Mouse (Mus musculus) kidney, embryonic 16.5 days (tissue): ENCODE results near the gene Rbm19. TPM values are rescaled to one million over a fixed set of nuclear protein-coding genes. Genes with fewer than 3 reads are reported as not detected.
A peak's percentile ranks its signal among the peaks of the same experiment; 100 is the strongest.

Experiments used
- ATAC-seq: fragments of 200-750 bp; cut with Nextera tagmentation; 2 replicates; pipeline ENCODE4 v1.8.0; 2017; ENCODE audit warnings: moderate TSS enrichment; ENCODE audit not compliant: low FRiP score, low TSS enrichment
- H3K27ac ChIP-seq: fragments of 300-500 bp; sonication (generic); 2 replicates; pipeline ENCODE4 v1.5.1; 2014; ENCODE audit warnings: low read length
- H3K27me3 ChIP-seq: fragments of 300-500 bp; sonication (generic); 2 replicates; pipeline ENCODE4 v1.6.1; 2014; ENCODE audit warnings: low read length, control low read depth, mixed read lengths; ENCODE audit not compliant: insufficient read depth
- H3K36me3 ChIP-seq: fragments of 300-500 bp; sonication (generic); 2 replicates; pipeline ENCODE4 v1.6.1; 2014; ENCODE audit warnings: low read length, control low read depth, mixed read lengths; ENCODE audit not compliant: insufficient read depth
- H3K4me1 ChIP-seq: fragments of 300-500 bp; sonication (generic); 2 replicates; pipeline ENCODE4 v1.6.1; 2014; ENCODE audit warnings: low read length, control low read depth, mixed read lengths; ENCODE audit not compliant: insufficient read depth
- H3K4me2 ChIP-seq: fragments of 300-500 bp; sonication (generic); replicated peaks from 2 replicates; pipeline ENCODE4 v1.6.1; 2014; ENCODE audit warnings: low read depth, low read length
- H3K4me3 ChIP-seq: fragments of 300-500 bp; sonication (generic); 2 replicates; pipeline ENCODE4 v1.5.1; 2014; ENCODE audit warnings: mild to moderate bottlenecking, low read length
- H3K9ac ChIP-seq: fragments of 300-500 bp; sonication (generic); replicated peaks from 2 replicates; pipeline ENCODE4 v1.6.1; 2014; ENCODE audit warnings: low read length
- H3K9me3 ChIP-seq: fragments of 300-500 bp; sonication (generic); 2 replicates; pipeline ENCODE4 v1.6.1; 2016; ENCODE audit warnings: low read length, control low read depth
- WGBS: fragments of 180-500 bp; shearing (Covaris S2); extraction: QIAGEN DNeasy Blood & Tissue Kit; methylation state at CpG from one replicate; pipeline ENCODE4 v1.1.7; 2014; 5-methylcytosine and 5-hydroxymethylcytosine counted together
- polyA plus RNA-seq: library from polyadenylated mRNA; unstranded; fragments of >200 nt; fragmentation: Nextera tagmentation; extraction: Ambion mirVana; gene quantifications from 2 replicates; pipeline ENCODE4 v1.2.1, GENCODE M21; 2015

The Rbm19 gene
- polyA plus RNA-seq, 1 experiment from 2014 or later: 26.0 TPM

DNA sequence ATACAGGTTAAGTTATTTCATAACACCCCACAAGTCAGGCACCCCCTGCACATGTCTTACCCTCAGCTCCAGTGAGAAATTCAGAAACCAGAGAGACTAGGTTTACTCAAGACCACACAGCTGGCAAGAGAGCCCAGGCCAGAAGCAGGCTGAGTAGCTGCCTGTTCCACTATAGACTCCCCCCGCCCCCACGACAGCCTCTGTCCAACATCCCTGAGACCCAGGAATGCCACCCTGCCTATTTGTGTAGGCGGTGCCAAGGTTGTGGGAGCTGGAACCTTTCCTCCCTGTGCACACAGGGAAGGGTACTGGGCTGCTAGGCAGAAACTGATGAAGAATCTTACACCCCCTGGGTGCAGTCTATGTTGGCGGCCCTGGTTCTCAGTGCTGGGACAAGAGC is 91.2 kb downstream of the Rbm19 start:
- no peak overlapping the region for H3K4me3 ChIP-seq
- no peak for ATAC-seq
- peaks cover 11% of the 10 kb centered on the region; the same call in 1 of the 2 replicates for H3K4me1 ChIP-seq
- H3K9me3 ChIP-seq: no peaks in the 10 kb centered on the region
- H3K27ac ChIP-seq: no peak overlapping the region
- 62% methylated on average over 4 of the region's 4 CpGs for WGBS
- H3K36me3 ChIP-seq: no peaks in the 10 kb centered on the region
- H3K27me3 ChIP-seq: peaks cover 9% of the 10 kb centered on the region; the same call in 1 of the 2 replicates
- no peak overlapping the region for H3K4me2 ChIP-seq
- H3K9ac ChIP-seq: no peak overlapping the region

DNA sequence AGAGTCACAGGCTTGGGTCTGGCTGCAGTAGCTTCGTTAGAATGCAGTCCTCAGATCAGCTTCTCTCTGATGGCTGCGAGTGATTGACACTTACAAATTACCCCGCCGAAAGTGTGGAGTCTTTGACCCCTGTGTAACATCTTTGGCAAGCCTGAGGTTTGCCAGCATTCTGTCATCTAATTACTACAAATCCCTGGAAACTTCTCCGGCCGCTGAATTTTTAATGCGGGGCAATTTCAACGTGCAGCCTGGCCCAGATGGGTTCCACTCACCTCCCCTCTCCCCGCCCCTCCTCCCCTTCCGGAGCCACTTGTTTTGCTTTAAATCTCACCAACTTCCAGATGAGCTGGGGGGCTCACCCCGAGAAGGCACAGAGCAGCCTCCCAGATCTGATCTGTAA is 94.4 kb downstream of the Rbm19 start:
- WGBS: 14% methylated on average over 11 of the region's 11 CpGs
- no peaks in the 10 kb centered on the region for H3K9me3 ChIP-seq
- H3K9ac ChIP-seq: no peak overlapping the region
- H3K36me3 ChIP-seq: no peaks in the 10 kb centered on the region
- H3K27me3 ChIP-seq: peaks cover 9% of the 10 kb centered on the region; the same call in 1 of the 2 replicates
- 0 out of 2 replicates have a peak, but pooled peaks cover 11% of the 10 kb centered on the region for H3K4me1 ChIP-seq
- ATAC-seq: no peak
- no peak overlapping the region for H3K4me3 ChIP-seq
- peak overlapping the region; percentile 29 for H3K4me2 ChIP-seq
- H3K27ac ChIP-seq: no peak overlapping the region

DNA sequence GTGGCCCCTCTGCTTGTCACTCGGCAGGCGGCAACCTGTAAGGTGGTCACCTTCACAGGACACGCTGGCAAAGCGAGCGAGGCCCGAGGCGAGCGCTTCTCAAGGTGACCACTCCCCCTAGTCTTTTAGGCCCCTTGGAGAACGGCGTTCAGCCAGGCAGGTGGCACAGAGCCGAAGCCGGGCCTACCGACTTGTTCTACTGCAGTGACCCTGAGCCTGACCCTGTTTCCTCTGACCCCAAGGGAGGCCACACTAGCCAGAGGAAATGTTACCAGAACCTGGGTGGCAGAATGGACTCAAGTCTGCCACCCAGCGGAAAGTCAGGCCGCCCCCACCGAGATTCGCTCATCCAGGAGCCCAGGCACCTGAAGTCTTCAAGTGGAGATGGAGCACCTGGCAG is 94.9 kb downstream of the Rbm19 start:
- Histone ChIP-seq H3K4me3 (no peak overlapping the region), H3K27me3 (peaks cover 9% of the 10 kb centered on the region; the same call in 1 of the 2 replicates), H3K4me1 (0 out of 2 replicates have a peak, but pooled peaks cover 11% of the 10 kb centered on the region), H3K9me3 (no peaks in the 10 kb centered on the region), H3K27ac (no peak overlapping the region), H3K36me3 (no peaks in the 10 kb centered on the region), H3K4me2 (peak overlapping the region; percentile 29), H3K9ac (no peak overlapping the region)
- WGBS: 5% methylated on average over 17 of the region's 17 CpGs
- no peak for ATAC-seq

DNA sequence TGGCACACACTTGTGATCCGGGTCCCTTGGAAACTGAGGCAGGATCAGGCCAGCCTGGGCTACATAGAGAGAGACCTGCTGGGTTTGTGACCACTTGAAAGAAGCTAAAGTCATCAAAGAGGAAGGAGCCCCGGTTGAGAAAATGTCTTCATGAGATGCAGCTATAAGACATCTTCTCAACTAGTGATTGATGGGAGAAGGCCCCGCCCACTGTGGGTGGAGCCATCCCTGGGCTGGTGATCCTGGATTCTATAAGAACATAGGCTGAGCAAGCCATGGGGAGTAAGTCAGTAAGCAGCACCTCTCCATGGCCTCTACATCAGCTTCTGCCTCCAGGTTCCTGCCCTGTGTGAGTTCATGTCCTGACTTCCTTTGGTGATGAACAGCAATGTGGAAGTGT is 98.2 kb downstream of the Rbm19 start:
- Histone ChIP-seq H3K36me3 (no peaks in the 10 kb centered on the region), H3K9ac (no peak overlapping the region), H3K4me3 (no peak overlapping the region), H3K9me3 (no peaks in the 10 kb centered on the region), H3K4me1 (peaks cover 13% of the 10 kb centered on the region; the same call in 1 of the 2 replicates), H3K27ac (no peak overlapping the region), H3K4me2 (no peak overlapping the region), H3K27me3 (peaks cover 9% of the 10 kb centered on the region; the same call in 1 of the 2 replicates)
- 72% methylated on average over 3 of the region's 3 CpGs for WGBS
- ATAC-seq: no peak

DNA sequence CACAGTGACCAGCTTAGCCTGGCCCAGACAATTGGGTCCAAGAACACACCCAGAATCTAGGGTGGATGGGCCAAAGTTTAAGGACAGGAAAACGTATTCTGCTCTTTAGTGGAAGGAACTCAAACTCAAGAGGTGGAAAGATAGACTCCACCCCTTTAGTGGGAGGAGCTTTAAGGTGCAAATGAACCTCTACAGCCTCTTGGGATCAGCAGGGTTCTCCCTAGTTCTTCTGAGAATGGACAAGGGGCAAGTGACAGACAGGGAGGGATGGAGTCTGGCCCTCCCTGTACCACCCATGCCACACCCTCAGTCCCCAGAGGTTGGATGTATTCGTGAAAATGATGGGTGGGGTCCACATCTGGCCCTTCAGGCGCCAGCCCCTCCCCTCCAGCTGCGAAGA is 105.0 kb downstream of the Rbm19 start:
- H3K4me3 ChIP-seq: no peak overlapping the region
- 34% methylated on average over 4 of the region's 4 CpGs for WGBS
- H3K4me2 ChIP-seq: no peak overlapping the region
- H3K9me3 ChIP-seq: no peaks in the 10 kb centered on the region
- no peaks in the 10 kb centered on the region for H3K36me3 ChIP-seq
- 0 out of 2 replicates have a peak, but pooled peaks cover 4% of the 10 kb centered on the region for H3K27me3 ChIP-seq
- H3K27ac ChIP-seq: no peak overlapping the region
- no peak for ATAC-seq
- H3K9ac ChIP-seq: no peak overlapping the region
- H3K4me1 ChIP-seq: peaks cover 12% of the 10 kb centered on the region; the same call in 1 of the 2 replicates

DNA sequence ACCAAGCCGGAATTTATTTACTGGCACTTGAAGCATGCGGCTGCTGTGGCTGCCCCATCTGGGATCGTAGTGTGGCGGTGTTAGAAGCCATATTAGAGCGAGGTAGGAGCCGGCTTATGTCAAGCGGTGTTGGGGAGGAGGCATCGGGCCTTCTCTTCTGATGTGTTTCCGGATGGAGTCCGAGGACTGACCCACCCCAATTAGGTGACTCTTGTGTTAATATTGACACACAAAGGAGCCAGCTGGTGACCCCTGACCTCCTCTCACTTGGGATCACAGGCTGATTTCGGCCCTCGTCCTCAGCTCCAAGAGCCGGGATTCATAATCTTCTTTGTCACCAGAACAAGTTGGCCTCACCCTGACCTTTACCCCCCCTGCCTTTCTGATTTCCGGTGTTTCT is 109.1 kb downstream of the Rbm19 start:
- ATAC-seq: no peak
- H3K9ac ChIP-seq: no peak overlapping the region
- H3K4me2 ChIP-seq: no peak overlapping the region
- H3K9me3 ChIP-seq: no peaks in the 10 kb centered on the region
- H3K4me1 ChIP-seq: peaks cover 11% of the 10 kb centered on the region; the same call in 1 of the 2 replicates
- no peak overlapping the region for H3K27ac ChIP-seq
- H3K36me3 ChIP-seq: no peaks in the 10 kb centered on the region
- H3K4me3 ChIP-seq: no peak overlapping the region
- 0 out of 2 replicates have a peak, but pooled peaks cover 12% of the 10 kb centered on the region for H3K27me3 ChIP-seq
- WGBS: 41% methylated on average over 14 of the region's 14 CpGs

DNA sequence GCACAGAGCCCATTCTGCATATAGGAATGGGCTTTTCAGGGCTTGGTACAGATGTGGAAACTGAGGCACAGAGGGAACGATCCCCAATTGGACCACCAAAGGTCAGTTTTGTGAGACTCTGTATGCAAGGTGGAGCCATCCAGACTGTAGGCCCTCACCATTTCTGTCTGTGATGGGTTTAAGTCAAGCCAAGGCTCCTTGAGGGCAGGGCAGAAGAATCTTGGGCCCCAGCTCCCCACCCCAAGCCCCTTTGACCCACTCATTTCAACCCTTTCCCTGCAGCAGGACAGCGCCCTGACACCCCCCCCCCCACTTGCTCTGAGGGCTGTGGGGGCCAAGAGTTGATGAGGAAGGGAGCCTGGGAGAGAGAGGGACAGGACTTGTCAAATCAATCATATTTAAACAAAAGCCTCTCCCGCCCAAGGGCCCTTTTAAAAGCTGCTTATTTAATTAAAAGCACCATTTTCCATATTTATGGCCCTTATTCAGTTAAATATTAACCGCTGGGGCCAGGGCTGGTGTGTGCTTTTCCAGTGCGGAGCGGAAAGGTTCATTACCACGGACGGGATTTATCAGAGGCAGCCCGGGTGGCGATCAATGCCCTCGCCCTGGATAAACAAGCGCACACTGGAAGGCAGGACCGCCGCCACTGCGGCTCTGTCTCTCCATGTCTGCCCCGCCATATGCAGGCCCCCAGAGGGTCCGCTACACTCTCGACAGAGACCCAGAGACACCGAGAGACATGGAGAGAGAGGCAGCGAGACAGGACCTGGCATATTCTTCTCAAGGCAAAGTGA is 112.5 kb downstream of the Rbm19 start:
- H3K27me3 ChIP-seq: peaks cover 15% of the 10 kb centered on the region; the same call in 1 of the 2 replicates
- no peak overlapping the region for H3K4me3 ChIP-seq
- no peak for ATAC-seq
- H3K9me3 ChIP-seq: no peaks in the 10 kb centered on the region
- H3K4me2 ChIP-seq: no peak overlapping the region
- WGBS: 40% methylated on average over 20 of the region's 20 CpGs
- no peak overlapping the region for H3K27ac ChIP-seq
- peaks cover 17% of the 10 kb centered on the region; the same call in 1 of the 2 replicates for H3K4me1 ChIP-seq
- no peaks in the 10 kb centered on the region for H3K36me3 ChIP-seq
- no peak overlapping the region for H3K9ac ChIP-seq

DNA sequence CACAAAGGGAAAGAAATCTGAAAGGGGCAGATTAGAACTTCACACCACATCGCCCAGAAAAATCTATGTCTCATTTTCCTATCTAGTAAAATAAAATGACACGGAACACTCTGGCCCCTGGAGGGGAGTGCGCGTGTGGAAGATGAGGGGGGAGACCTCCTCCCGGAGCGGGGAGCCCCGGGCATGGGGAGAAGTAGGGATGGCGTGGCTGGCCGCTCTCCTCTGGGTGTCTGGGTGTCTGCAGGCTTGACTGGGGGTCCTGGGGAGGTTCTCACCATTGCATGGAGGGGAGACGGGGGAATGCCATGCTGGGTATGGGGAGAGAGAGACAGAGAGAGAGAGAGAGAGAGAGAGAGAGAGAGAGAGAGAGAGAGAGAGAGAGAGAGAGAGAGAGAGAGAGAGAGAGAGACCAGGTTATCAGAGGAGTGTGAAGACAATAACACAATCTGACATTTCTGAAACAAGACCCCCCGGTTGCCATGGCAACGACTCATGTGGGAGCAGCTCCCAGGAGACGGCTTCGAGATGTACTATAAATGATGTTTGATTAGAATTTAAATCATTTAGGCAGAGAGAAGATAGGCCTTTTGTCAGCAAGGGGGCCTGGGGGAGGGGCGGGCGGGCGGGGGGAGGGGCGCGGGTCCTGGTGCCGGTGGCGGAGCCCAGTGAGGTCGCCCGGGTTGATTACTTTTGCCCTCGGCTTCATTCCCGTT is 115.3 kb downstream of the Rbm19 start:
- WGBS: 3% methylated on average over 24 of the region's 25 CpGs
- Histone ChIP-seq H3K9me3 (no peaks in the 10 kb centered on the region), H3K9ac (no peak overlapping the region), H3K4me3 (0 out of 2 replicates have a peak overlapping the region, but pooled peaks have one; percentile 8), H3K4me1 (peaks cover 13% of the 10 kb centered on the region; the same call in 1 of the 2 replicates), H3K27me3 (peaks cover 15% of the 10 kb centered on the region; the same call in 1 of the 2 replicates), H3K36me3 (no peaks in the 10 kb centered on the region), H3K4me2 (peak overlapping the region; percentile 7; the same call in 1 of the 2 replicates), H3K27ac (no peak overlapping the region)
- no peak for ATAC-seq

DNA sequence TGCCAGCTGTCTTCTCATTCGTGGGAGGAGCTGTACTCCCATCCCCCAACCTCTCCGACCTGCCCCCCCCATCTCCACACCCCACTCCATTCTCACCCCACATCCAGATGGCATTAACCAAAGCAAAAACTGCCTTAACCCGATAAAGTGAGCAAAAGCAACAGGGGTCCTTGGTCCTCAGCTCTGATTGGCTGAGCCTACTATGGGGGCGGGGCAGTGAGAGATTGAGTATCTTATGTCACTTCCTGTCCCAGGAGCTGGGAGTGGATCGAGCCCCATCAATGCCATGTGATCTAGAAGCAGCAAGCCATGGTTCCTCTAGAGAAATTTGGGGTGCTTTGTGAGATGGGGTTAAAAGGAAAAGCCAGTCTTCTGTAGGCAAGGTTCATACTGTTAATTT is 118.9 kb downstream of the Rbm19 start:
- no peaks in the 10 kb centered on the region for H3K9me3 ChIP-seq
- H3K36me3 ChIP-seq: no peaks in the 10 kb centered on the region
- no peak overlapping the region for H3K4me3 ChIP-seq
- ATAC-seq: no peak
- H3K4me2 ChIP-seq: no peak overlapping the region
- H3K27me3 ChIP-seq: peaks cover 9% of the 10 kb centered on the region; the same call in 1 of the 2 replicates
- H3K9ac ChIP-seq: no peak overlapping the region
- no peak overlapping the region for H3K27ac ChIP-seq
- 55% methylated on average over 5 of the region's 5 CpGs for WGBS
- H3K4me1 ChIP-seq: 0 out of 2 replicates have a peak, but pooled peaks cover 6% of the 10 kb centered on the region
